Mouse (Mus musculus) liver, postnatal 0 days (tissue): ENCODE results near the gene Celf2. TPM values are rescaled to one million over a fixed set of nuclear protein-coding genes. Genes with fewer than 3 reads are reported as not detected.

Experiments used
- ATAC-seq: fragments of 200-750 bp; cut with Nextera tagmentation; 2 replicates; pipeline ENCODE4 v1.8.0; 2017; ENCODE audit warnings: mild to moderate bottlenecking, moderate library complexity
- DNase-seq: peaks from one replicate; pipeline ENCODE4 v3.0.0-alpha.2; 2016
- H3K27ac ChIP-seq: fragments of 300-500 bp; sonication (generic); 2 replicates; pipeline ENCODE4 v1.5.1; 2014; ENCODE audit warnings: antibody characterized with exemption, moderate library complexity, mild to moderate bottlenecking, low read depth
- H3K27me3 ChIP-seq: fragments of 300-500 bp; sonication (generic); 2 replicates; pipeline ENCODE4 v1.6.1; 2014; ENCODE audit warnings: low read length, control low read depth, mixed read lengths; ENCODE audit not compliant: insufficient read depth
- H3K36me3 ChIP-seq: fragments of 300-500 bp; sonication (generic); replicated peaks from 2 replicates; pipeline ENCODE4 v1.6.1; 2014; ENCODE audit warnings: mild to moderate bottlenecking, control low read depth, low read length, moderate library complexity, mixed read lengths; ENCODE audit not compliant: insufficient read depth
- H3K4me1 ChIP-seq: fragments of 300-500 bp; sonication (generic); 2 replicates; pipeline ENCODE4 v1.6.1; 2014; ENCODE audit warnings: antibody characterized with exemption, mild to moderate bottlenecking, control low read depth; ENCODE audit not compliant: insufficient read depth
- H3K4me2 ChIP-seq: fragments of 300-500 bp; sonication (generic); 2 replicates; pipeline ENCODE4 v1.6.1; 2014; ENCODE audit warnings: low read depth, mild to moderate bottlenecking, low read length, moderate library complexity, mixed read lengths
- H3K4me3 ChIP-seq: fragments of 300-500 bp; sonication (generic); 2 replicates; pipeline ENCODE4 v1.5.1; 2014; ENCODE audit warnings: low read depth, low read length
- H3K9ac ChIP-seq: fragments of 300-500 bp; sonication (generic); replicated peaks from 2 replicates; pipeline ENCODE4 v1.6.1; 2014; ENCODE audit warnings: mild to moderate bottlenecking, moderate library complexity
- H3K9me3 ChIP-seq: fragments of 300-500 bp; sonication (generic); 2 replicates; pipeline ENCODE4 v1.6.1; 2016; ENCODE audit warnings: mild to moderate bottlenecking, control low read depth, low read length, mixed read lengths
- CTCF ChIP-seq: sonication (generic); IDR thresholded peaks from 2 replicates; pipeline ENCODE4 v1.5.1; 2016; ENCODE audit warnings: antibody characterized with exemption, low read depth
- EP300 ChIP-seq: IDR thresholded peaks from 2 replicates; pipeline ENCODE4 v1.6.1; 2016; ENCODE audit warnings: antibody characterized with exemption, low read depth, mild to moderate bottlenecking
- WGBS: fragments of 180-500 bp; shearing (Covaris S2); extraction: QIAGEN DNeasy Blood & Tissue Kit; methylation state at CpG from one replicate; pipeline ENCODE4 v1.1.7; 2014; ENCODE audit not compliant: insufficient replicate concordance; 5-methylcytosine and 5-hydroxymethylcytosine counted together
- polyA plus RNA-seq: library from polyadenylated mRNA; unstranded; fragments of >200 nt; fragmentation: Nextera tagmentation; extraction: Ambion mirVana; gene quantifications from 2 replicates; pipeline ENCODE4 v1.2.1, GENCODE M21; 2015

The Celf2 gene
- polyA plus RNA-seq, 1 experiment from 2014 or later: 13.5 TPM

- Histone ChIP-seq H3K27ac (no peak overlapping the region), H3K27me3 (no peaks in the 10 kb centered on the region), H3K4me3 (no peak overlapping the region), H3K4me1 (no peaks in the 10 kb centered on the region), H3K9me3 (no peaks in the 10 kb centered on the region), H3K9ac (no peak overlapping the region), H3K36me3 (no peaks in the 10 kb centered on the region), H3K4me2 (no peak overlapping the region)
- TF ChIP-seq EP300: no peak
- TF ChIP-seq CTCF: no peak
- DNase-seq: no peak
- WGBS: 80% methylated on average over 1 of the region's 1 CpGs
- ATAC-seq: no peak
Measured at GRCm38 (mm10) chr2:7026737-7027136, 482.6 kb downstream of the Celf2 start.

DNA sequence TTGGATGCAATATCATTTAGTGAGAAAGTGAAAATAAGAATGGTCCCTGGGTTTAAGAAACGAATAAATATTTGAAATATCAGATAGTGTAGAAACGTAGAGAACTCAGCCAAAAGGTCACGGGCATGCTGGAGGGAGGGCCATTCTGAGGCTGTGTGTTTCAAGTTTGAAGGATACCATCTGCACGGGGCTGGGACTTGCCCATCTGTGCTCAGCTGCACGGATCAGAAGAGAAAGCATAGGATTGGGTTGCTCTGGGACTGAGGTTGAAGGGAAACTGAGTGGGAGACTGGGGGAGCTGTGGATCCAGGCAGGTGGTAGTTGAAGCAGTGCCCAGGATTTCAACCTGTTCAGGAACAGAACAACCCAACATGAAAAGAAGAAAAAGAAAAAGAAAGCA lies 483.8 kb downstream of the Celf2 start:
- Histone ChIP-seq H3K9ac (no peak overlapping the region), H3K27me3 (no peaks in the 10 kb centered on the region), H3K9me3 (no peaks in the 10 kb centered on the region), H3K4me1 (no peaks in the 10 kb centered on the region), H3K36me3 (no peaks in the 10 kb centered on the region), H3K4me2 (no peak overlapping the region), H3K4me3 (no peak overlapping the region), H3K27ac (no peak overlapping the region)
- ATAC-seq (no peak), DNase-seq (no peak)
- 65% methylated on average over 5 of the region's 5 CpGs for WGBS
- no peak for TF ChIP-seq EP300
- TF ChIP-seq CTCF: no peak

- no peak overlapping the region for H3K27ac ChIP-seq
- DNase-seq (no peak), ATAC-seq (no peak)
- no peaks in the 10 kb centered on the region for H3K9me3 ChIP-seq
- no peaks in the 10 kb centered on the region for H3K4me1 ChIP-seq
- 55% methylated on average over 3 of the region's 3 CpGs for WGBS
- H3K9ac ChIP-seq: no peak overlapping the region
- no peaks in the 10 kb centered on the region for H3K27me3 ChIP-seq
- no peak overlapping the region for H3K4me2 ChIP-seq
- no peak overlapping the region for H3K4me3 ChIP-seq
- no peaks in the 10 kb centered on the region for H3K36me3 ChIP-seq
- no peak for TF ChIP-seq EP300
- TF ChIP-seq CTCF: no peak
Measured at GRCm38 (mm10) chr2:7022184-7022583, 487.2 kb downstream of the Celf2 start.

GRCm38 (mm10) chr2:7017384-7018113 lies 491.8 kb downstream of the Celf2 start:
- Histone ChIP-seq H3K4me1 (no peaks in the 10 kb centered on the region), H3K27ac (no peak overlapping the region), H3K27me3 (no peaks in the 10 kb centered on the region), H3K4me2 (no peak overlapping the region), H3K36me3 (no peaks in the 10 kb centered on the region), H3K9ac (no peak overlapping the region), H3K4me3 (no peak overlapping the region), H3K9me3 (no peaks in the 10 kb centered on the region)
- TF ChIP-seq CTCF: no peak
- TF ChIP-seq EP300: no peak
- 76% methylated on average over 6 of the region's 6 CpGs for WGBS
- peak; percentile 59 for ATAC-seq
- DNase-seq: no peak

- no peaks in the 10 kb centered on the region for H3K4me1 ChIP-seq
- DNase-seq (no peak), ATAC-seq (no peak)
- TF ChIP-seq CTCF: no peak
- H3K27ac ChIP-seq: no peak overlapping the region
- no peak overlapping the region for H3K9ac ChIP-seq
- no peaks in the 10 kb centered on the region for H3K9me3 ChIP-seq
- no peaks in the 10 kb centered on the region for H3K36me3 ChIP-seq
- H3K27me3 ChIP-seq: no peaks in the 10 kb centered on the region
- H3K4me2 ChIP-seq: no peak overlapping the region
- 75% methylated on average over 5 of the region's 5 CpGs for WGBS
- H3K4me3 ChIP-seq: no peak overlapping the region
Measured at GRCm38 (mm10) chr2:7013126-7013525, 496.2 kb downstream of the Celf2 start.

GRCm38 (mm10) chr2:7006816-7007215 lies 502.5 kb downstream of the Celf2 start:
- Histone ChIP-seq H3K4me2 (no peak overlapping the region), H3K4me1 (no peaks in the 10 kb centered on the region), H3K4me3 (no peak overlapping the region), H3K27ac (no peak overlapping the region), H3K36me3 (no peaks in the 10 kb centered on the region), H3K9ac (no peak overlapping the region), H3K27me3 (no peaks in the 10 kb centered on the region), H3K9me3 (no peaks in the 10 kb centered on the region)
- DNase-seq (no peak), ATAC-seq (no peak)
- no peak for TF ChIP-seq EP300
- TF ChIP-seq CTCF: no peak
- WGBS: 84% methylated on average over 3 of the region's 3 CpGs
